Mouse (Mus musculus) liver, embryonic 14.5 days (tissue): ENCODE data around the gene Nckap5l. TPM values are rescaled to one million over a fixed set of nuclear protein-coding genes. Genes with fewer than 3 reads are reported as not detected.

Experiments
- ATAC-seq: fragments of 200-750 bp; cut with Nextera tagmentation; 2 replicates; pipeline ENCODE4 v1.8.0; 2017; ENCODE audit warnings: moderate number of reproducible peaks, mild to moderate bottlenecking, moderate library complexity; ENCODE audit not compliant: insufficient read depth
- DNase-seq, 3 experiments: peaks; one replicate each; pipeline ENCODE4 v3.0.0-alpha.2; 2012 to 2013; ENCODE audit warnings: low read depth in 3 of 3, low spot score in 3 of 3
- H3K27ac ChIP-seq: fragments of 300-500 bp; sonication (generic); 2 replicates; pipeline ENCODE4 v1.5.1; 2014; ENCODE audit warnings: moderate library complexity, mild to moderate bottlenecking, control low read depth, inconsistent platforms
- H3K27me3 ChIP-seq: fragments of 300-500 bp; sonication (generic); 2 replicates; pipeline ENCODE4 v1.6.1; 2014; ENCODE audit warnings: mild to moderate bottlenecking, low read length, moderate library complexity; ENCODE audit not compliant: control insufficient read depth, insufficient read depth
- H3K36me3 ChIP-seq: fragments of 300-500 bp; sonication (generic); replicated peaks from 2 replicates; pipeline ENCODE4 v1.6.1; 2014; ENCODE audit warnings: low read depth; ENCODE audit not compliant: control insufficient read depth, insufficient read depth
- H3K4me1 ChIP-seq, 2 experiments: fragments of 200-500 bp in 1 of 2; fragments of 300-500 bp in 1 of 2; sonication (generic) in 1 of 2; replicated peaks; 2 replicates each; pipeline ENCODE4 v1.6.1; 2012 to 2014; ENCODE audit warnings: antibody characterized with exemption in 1 of 2, inconsistent platforms in 1 of 2, low read length in 1 of 2; ENCODE audit not compliant: control insufficient read depth in 2 of 2, insufficient read depth in 2 of 2
- H3K4me2 ChIP-seq: fragments of 300-500 bp; sonication (generic); 2 replicates; pipeline ENCODE4 v1.6.1; 2014; ENCODE audit warnings: low read depth, mild to moderate bottlenecking, control low read depth, moderate library complexity
- H3K4me3 ChIP-seq, 2 experiments: fragments of 200-500 bp in 1 of 2; fragments of 300-500 bp in 1 of 2; sonication (generic) in 1 of 2; 2 replicates each; pipeline ENCODE4 v1.5.1; 2012 to 2014; ENCODE audit warnings: low read depth in 2 of 2, low read length in 2 of 2, mild to moderate bottlenecking in 2 of 2, control low read depth in 1 of 2, inconsistent platforms in 1 of 2, moderate library complexity in 1 of 2; ENCODE audit not compliant: insufficient read depth in 1 of 2
- H3K9ac ChIP-seq: fragments of 300-500 bp; sonication (generic); replicated peaks from 2 replicates; pipeline ENCODE4 v1.6.1; 2014; ENCODE audit warnings: mild to moderate bottlenecking, control low read depth, moderate library complexity
- H3K9me3 ChIP-seq: fragments of 300-500 bp; sonication (generic); 2 replicates; pipeline ENCODE4 v1.6.1; 2016; ENCODE audit warnings: low read length, mixed read lengths; ENCODE audit not compliant: control insufficient read depth
- CTCF ChIP-seq: IDR thresholded peaks from 2 replicates; pipeline ENCODE4 v1.5.1; 2016; ENCODE audit warnings: antibody characterized with exemption, low read depth, control low read depth
- EP300 ChIP-seq: IDR thresholded peaks from 2 replicates; pipeline ENCODE4 v1.6.1; 2016; ENCODE audit warnings: antibody characterized with exemption, low read depth
- WGBS: fragments of 180-500 bp; shearing (Covaris S2); extraction: QIAGEN DNeasy Blood & Tissue Kit; methylation state at CpG from one replicate; pipeline ENCODE4 v1.1.7; 2014; ENCODE audit not compliant: insufficient replicate concordance; 5-methylcytosine and 5-hydroxymethylcytosine counted together
- polyA plus RNA-seq, 2 experiments: library from polyadenylated mRNA; depleted of rRNA in 1 of 2; stranded (reverse) in 1 of 2; unstranded in 1 of 2; fragments of >200 nt; fragmentation: Nextera tagmentation in 1 of 2; extraction: Ambion mirVana in 1 of 2; gene quantifications; 2 replicates each; pipeline versions ENCODE4 v1.2.1 to v1.2.3; 2012 to 2014

Gene Nckap5l
- polyA plus RNA-seq, 2 experiments = 0.70 to 1.4 TPM

DNA sequence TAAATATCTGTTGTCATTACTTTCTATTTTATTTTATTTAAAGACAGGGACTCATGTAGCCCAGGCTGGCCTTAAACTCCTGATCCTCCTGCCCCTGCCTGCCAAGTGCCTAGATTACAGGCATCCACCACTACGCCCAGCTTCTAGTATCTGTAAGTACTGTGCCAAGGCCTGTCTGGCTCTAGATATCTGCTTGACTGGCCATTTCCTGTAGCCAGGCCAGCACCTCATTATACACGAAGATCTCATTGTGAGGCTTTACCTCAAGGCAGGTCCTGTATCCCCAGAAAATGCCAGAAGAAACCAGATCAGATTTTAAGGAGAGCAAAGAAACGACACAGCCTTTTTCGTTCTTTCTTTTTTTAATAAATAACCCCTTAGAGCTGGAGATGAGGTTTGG is 12.2 kb upstream of the Nckap5l start:
- no peak overlapping the region for H3K9ac ChIP-seq
- WGBS = 67% methylated on average over 4 of the region's 4 CpGs
- no peak overlapping the region for H3K4me3 ChIP-seq
- ATAC-seq (no peak), DNase-seq (no peak)
- no peaks in the 10 kb centered on the region for H3K36me3 ChIP-seq
- H3K4me1 ChIP-seq = peaks cover 0 to 10% of the 10 kb centered on the region in 2 experiments; a peak in 2 of 4 replicates
- H3K9me3 ChIP-seq = no peaks in the 10 kb centered on the region
- TF ChIP-seq EP300 = no peak
- TF ChIP-seq CTCF = no peak
- no peak overlapping the region for H3K27ac ChIP-seq
- no peak overlapping the region for H3K4me2 ChIP-seq
- H3K27me3 ChIP-seq = no peaks in the 10 kb centered on the region

DNA sequence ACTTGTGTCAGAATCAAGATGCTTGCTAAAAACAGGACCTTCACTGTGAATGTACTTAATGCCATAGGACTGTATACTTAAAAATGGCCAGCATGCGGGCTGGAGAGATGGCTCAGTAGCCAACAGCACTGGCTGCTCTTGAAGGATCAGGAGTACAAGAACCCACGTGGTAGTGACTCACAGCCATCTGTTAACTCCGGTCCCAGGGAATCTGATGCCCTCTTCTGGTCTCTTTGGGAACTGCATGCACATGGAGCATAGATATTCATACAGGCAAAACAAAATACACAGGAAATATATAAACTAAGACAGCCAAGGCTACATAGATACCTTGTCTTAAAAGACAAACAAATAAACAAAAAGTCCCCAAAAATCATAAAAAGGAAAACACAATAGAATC is 11.5 kb upstream of the Nckap5l start:
- Histone ChIP-seq H3K27me3 (no peaks in the 10 kb centered on the region), H3K36me3 (no peaks in the 10 kb centered on the region), H3K9me3 (no peaks in the 10 kb centered on the region), H3K9ac (no peak overlapping the region), H3K4me2 (no peak overlapping the region), H3K4me3 (no peak overlapping the region), H3K27ac (no peak overlapping the region), H3K4me1 (peaks cover 0 to 9% of the 10 kb centered on the region in 2 experiments; a peak in 2 of 4 replicates)
- TF ChIP-seq CTCF (peak; percentile 86), EP300 (no peak)
- DNase-seq = peak in 2 of 3 experiments; percentile 47 to 55
- WGBS = 30% methylated on average over 3 of the region's 3 CpGs
- ATAC-seq = no peak

DNA sequence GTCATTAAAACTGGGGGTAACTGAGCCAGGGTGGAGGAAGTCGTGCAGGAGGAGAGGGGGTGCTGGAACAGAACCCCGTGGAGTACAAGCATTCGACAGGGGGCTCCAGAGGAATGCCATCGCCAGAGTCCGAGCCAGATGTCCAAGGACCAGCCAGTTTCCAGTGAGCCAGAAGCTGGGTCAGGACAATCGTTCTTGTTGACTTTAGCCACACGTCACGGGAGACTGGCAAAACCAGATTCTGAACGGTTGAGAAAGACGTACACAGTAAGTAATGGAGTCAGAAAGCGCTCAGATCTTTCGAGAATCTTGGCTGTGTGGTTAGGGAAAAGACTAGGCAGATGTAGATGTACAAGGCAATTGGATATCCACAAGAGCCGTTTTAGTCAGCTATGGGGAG is 5.6 kb upstream of the Nckap5l start:
- Histone ChIP-seq H3K4me1 (no peaks in the 10 kb centered on the region), H3K36me3 (no peaks in the 10 kb centered on the region), H3K9me3 (no peaks in the 10 kb centered on the region), H3K4me2 (no peak overlapping the region), H3K9ac (no peak overlapping the region), H3K27me3 (no peaks in the 10 kb centered on the region), H3K4me3 (no peak overlapping the region), H3K27ac (no peak overlapping the region)
- TF ChIP-seq CTCF (no peak), EP300 (no peak)
- ATAC-seq = no peak
- DNase-seq = no peak
- 65% methylated on average over 13 of the region's 13 CpGs for WGBS

DNA sequence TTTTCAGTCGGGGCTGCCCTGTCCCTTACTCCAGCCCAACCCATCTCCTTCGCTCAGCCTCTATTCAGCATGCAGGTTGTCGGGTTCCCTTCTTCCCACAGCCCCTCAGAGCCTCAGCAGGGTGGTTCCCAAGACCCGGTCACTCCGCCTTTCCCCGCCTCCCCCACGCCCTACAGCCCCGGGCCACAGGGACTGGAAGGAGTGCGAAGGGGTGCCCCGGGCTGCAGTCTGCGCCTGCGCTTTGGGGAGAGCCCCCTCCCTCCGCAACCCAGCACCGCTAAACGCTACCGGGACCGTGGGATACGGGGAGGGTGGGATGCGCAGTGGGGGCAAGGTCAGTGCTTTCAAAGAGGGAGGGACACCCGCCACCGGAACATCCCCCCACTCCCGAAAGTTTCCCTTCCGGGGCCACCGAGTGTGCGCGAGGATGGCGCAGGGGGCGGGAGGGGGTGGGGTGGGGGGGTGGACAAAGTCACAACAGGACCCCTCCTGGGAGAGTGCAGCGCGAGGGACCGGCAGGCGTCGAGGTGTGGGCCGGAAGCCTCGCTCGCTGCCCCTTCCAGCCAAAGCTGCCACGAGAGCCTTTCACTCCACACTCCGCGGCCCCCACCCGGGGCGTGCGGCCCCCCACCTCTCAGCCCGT is 464 bp downstream of the Nckap5l start:
- Histone ChIP-seq H3K4me2 (peak overlapping the region; percentile 72), H3K4me3 (peak overlapping the region; percentile 57 to 59), H3K4me1 (peaks cover 0 to 3% of the 10 kb centered on the region in 2 experiments; a peak in 1 of 4 replicates), H3K27me3 (no peaks in the 10 kb centered on the region; the same call in 1 of the 2 replicates), H3K27ac (no peak overlapping the region), H3K9me3 (no peaks in the 10 kb centered on the region), H3K36me3 (no peaks in the 10 kb centered on the region), H3K9ac (no peak overlapping the region)
- WGBS = under 1% methylated on average over 42 of the region's 43 CpGs
- TF ChIP-seq CTCF (no peak), EP300 (no peak)
- DNase-seq = no peak
- ATAC-seq = peak; percentile 29; the same call in 1 of the 2 replicates

DNA sequence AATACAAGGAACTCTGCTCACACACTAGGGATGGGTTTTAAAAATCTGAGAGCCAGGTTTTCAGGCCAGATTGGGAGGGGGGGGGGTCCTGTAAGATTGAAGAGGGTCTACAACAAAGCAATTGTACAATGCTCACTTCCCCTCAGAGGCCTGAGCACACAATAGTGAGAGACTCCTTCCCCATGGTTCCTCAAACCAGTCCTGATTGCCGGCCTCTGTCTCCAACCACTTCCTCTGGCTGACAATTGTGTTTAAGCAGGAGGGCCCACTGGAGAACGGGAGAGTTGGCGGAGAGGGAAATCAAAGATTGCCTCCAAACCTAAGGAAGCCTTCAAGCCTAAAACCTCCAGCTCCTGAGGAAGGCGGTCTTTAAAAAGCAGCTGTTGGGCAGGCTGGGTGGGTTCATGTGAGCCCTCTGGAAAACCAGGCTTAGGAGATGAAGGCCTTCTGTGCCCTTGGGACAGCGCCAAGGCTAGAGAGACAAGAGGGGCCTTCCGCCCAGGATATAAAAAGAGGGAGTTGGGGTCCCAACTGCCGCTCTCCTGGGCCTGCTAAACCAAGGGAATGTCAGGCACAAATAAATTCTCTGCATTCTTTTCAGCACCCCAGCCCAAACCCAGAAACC is 1.1 kb downstream of the Nckap5l start:
- DNase-seq (no peak), ATAC-seq (no peak)
- TF ChIP-seq CTCF (no peak), EP300 (no peak)
- H3K4me2 ChIP-seq = peak overlapping the region; percentile 72
- H3K9me3 ChIP-seq = no peaks in the 10 kb centered on the region
- H3K9ac ChIP-seq = no peak overlapping the region
- H3K36me3 ChIP-seq = no peaks in the 10 kb centered on the region
- H3K27ac ChIP-seq = no peak overlapping the region
- no peaks in the 10 kb centered on the region; the same call in 1 of the 2 replicates for H3K27me3 ChIP-seq
- H3K4me3 ChIP-seq = peak overlapping the region; percentile 57 to 59
- H3K4me1 ChIP-seq = peaks cover 0 to 3% of the 10 kb centered on the region in 2 experiments; a peak in 1 of 4 replicates
- WGBS = 24% methylated on average over 7 of the region's 7 CpGs
